Mouse (Mus musculus) midbrain, embryonic 16.5 days (tissue): ENCODE measurements around the gene Snrnp200. TPM values are rescaled to one million over a fixed set of nuclear protein-coding genes. Genes with fewer than 3 reads are reported as not detected.

Experiments used
- polyA plus RNA-seq: library from polyadenylated mRNA; unstranded; fragments of >200 nt; fragmentation: Nextera tagmentation; extraction: Ambion mirVana; gene quantifications from 2 replicates; pipeline ENCODE4 v1.2.1, GENCODE M21; 2015

Gene Snrnp200
- polyA plus RNA-seq, 1 experiment from 2014 or later, result 52.1 TPM

Other genes starting within 250 kb of the Snrnp200 start
- gene Ap4e1, start 199.7 kb upstream of the Snrnp200 start, polyA plus RNA-seq, result 10.8 and 12.3 TPM in 2 replicates
- gene Blvra, start 137.7 kb upstream of the Snrnp200 start, polyA plus RNA-seq, result 29.7 and 30.1 TPM in 2 replicates
- 10.0 and 12.6 TPM in 2 replicates for gene Ncaph, start 74.4 kb upstream of the Snrnp200 start, polyA plus RNA-seq
- gene Itpripl1, start 64.9 kb upstream of the Snrnp200 start, polyA plus RNA-seq, result 8.5 and 9.9 TPM in 2 replicates
- 0.76 and 0.80 TPM in 2 replicates for gene 1810024B03Rik, start 106 bp upstream of the Snrnp200 start, polyA plus RNA-seq
- gene Ciao1, start 39.4 kb downstream of the Snrnp200 start, polyA plus RNA-seq, result 60.5 and 61.1 TPM in 2 replicates
- 52.7 and 54.8 TPM in 2 replicates for gene Tmem127, start 39.5 kb downstream of the Snrnp200 start, polyA plus RNA-seq
- 91.1 and 94.5 TPM in 2 replicates for gene Stard7, start 61.8 kb downstream of the Snrnp200 start, polyA plus RNA-seq
- gene Dusp2, start 127.8 kb downstream of the Snrnp200 start, polyA plus RNA-seq, result 10.8 and 15.6 TPM in 2 replicates
- gene Astl, start 130.3 kb downstream of the Snrnp200 start, polyA plus RNA-seq, result not detected in 2 replicates
- 0.20 and 0.21 TPM in 2 replicates for gene Adra2b, start 154.8 kb downstream of the Snrnp200 start, polyA plus RNA-seq
- gene Gpat2, start 216.8 kb downstream of the Snrnp200 start, polyA plus RNA-seq, result 0.12 and 0.23 TPM in 2 replicates
- 32.2 and 37.3 TPM in 2 replicates for gene Fahd2a, start 236.2 kb downstream of the Snrnp200 start, polyA plus RNA-seq